Mouse (Mus musculus) gastrocnemius, postnatal 14 days (tissue): ENCODE results near the gene 5730596B20Rik. TPM values are rescaled to one million over a fixed set of nuclear protein-coding genes. Genes with fewer than 3 reads are reported as not detected.

Experiments
- DNase-seq: peaks from one replicate; pipeline ENCODE4 v3.0.0; 2021; ENCODE audit warnings: mixed read lengths
- intact Hi-C: fragments of 180-260 bp; cut with DNase I; formaldehyde crosslinking; loops from one replicate; pipeline ENCODE4 v1.15.1; 2025; ENCODE audit warnings: low total_unique reads
- total RNA-seq, 2 experiments: library from RNA; stranded (reverse); gene quantifications; 2 replicates each; pipeline ENCODE4 v1.2.3; 2021

5730596B20Rik gene
- total RNA-seq, 2 experiments from 2014 or later: 0.08 to 0.11 TPM

DNA sequence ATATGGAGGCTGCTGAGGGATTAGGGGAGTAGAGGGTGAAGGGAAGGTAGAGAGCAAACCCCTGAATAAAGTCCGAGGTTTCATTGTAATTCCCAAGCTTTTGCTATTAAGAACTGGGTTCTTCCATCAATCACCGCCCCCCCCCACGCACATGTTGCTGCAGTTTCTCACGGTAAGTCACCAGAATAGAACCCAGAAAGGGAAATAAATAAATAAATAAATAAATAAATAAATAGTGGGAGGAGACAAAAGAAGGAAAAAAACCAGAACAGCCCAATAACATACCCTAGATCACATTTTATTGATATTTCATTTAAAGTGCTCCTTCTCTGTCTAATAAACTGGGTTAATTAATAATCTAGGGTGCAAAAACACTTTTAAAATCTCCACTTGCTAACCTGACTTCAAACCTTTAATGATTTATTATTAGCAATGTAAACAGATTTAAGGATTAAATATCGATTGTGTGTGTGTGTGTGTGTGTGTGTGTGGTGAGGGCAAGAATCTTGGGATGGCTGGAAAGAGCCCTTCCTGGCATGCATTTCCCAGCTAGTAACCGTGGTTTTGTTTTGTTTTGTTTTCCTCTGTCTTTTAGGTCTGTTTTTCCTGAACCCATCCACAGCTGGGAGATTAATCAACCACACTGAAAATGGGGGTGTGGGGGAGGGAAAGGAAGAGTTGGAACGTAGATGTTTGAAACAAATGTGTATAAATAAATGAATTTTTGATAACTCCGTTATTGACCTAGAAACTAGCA lies 15.8 kb upstream of the 5730596B20Rik start:
- DNase-seq: no peak
- intact Hi-C loops: no loop called here

DNA sequence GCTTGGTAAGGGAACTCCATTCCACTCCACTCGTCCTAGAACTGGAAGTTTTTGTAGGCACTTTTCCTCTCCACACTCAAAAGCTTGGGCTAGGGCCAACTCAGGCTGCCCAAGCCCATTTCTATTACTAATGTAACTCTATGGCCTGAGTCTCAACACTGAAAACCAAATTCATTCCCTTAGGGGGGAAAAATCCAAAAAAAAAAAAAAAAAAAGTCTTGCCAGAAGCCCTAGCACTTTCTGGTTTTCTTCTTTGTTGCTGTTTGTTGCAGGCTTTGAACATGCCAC lies 15.3 kb upstream of the 5730596B20Rik start:
- no peak for DNase-seq
- intact Hi-C loops: no loop called here

DNA sequence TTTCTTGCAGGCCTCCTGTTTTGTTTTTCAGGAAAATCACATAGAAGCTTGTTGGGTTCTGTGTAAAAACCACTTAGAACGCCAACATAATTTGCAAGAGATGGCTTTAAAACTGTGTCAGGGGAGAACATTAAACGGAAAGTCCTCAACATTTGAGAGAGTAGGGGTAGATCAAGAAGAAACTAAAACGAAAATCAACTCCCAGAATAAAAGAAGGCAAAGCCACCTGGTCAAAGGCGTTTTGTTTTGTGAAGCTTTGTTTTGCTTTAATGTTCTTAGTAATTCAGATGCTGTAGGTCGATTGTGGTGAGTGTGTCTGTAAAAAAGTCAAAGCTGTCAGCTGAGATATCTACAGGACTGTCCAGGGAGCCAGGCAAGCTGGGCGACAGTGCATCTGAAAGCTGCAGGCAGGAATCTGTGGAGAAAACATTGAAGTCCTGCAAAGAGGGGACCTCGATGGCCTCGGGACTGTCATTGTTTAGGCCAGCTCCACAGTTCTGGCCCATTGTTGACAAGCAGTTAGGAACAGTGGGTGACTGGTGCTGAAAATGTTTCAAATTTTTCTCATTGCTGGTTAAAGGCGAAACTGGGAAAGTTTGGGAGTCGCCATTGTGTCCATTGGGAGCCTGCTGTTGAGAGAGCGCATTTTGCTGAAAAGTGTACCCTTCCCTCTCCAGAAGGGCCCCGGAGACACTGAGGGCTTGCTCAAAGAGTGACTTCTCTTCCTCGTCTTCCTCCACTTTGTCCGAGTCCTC lies 14.5 kb upstream of the 5730596B20Rik start:
- intact Hi-C loops: no loop called here
- DNase-seq: no peak

- intact Hi-C loops: no loop called here
- DNase-seq: no peak
These were observed 13.8 kb upstream of the 5730596B20Rik start for GRCm38 (mm10) chr6:52163366-52164031.

DNA sequence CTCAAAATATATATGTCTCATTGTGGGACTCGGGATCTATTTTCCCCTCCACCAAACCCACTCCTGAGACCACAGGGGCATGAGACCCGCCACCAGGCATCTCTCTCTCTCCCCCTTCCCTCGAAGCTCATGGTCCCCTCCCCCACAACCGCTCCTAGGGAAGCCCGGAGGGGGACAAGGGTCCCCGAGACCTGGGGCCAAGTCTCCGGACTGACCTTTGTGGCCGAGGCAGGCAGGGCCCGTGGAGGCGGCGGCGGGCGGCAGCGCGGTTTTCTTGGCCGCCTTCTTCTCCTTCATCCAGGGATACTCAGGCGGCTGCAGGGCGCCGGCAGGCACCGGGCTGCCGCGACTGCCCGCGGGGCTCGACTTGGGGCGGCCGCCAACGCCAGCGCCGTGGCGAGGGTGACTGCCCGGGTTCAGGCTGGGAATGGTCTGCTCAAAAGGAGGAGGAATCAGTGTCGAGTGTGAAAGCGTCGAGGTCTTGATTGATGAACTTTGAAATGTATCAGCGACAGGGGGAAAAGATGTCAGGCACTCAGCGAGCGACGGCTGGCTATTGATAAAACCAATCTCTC lies 13.2 kb upstream of the 5730596B20Rik start:
- intact Hi-C loops: no loop called here
- no peak for DNase-seq

DNA sequence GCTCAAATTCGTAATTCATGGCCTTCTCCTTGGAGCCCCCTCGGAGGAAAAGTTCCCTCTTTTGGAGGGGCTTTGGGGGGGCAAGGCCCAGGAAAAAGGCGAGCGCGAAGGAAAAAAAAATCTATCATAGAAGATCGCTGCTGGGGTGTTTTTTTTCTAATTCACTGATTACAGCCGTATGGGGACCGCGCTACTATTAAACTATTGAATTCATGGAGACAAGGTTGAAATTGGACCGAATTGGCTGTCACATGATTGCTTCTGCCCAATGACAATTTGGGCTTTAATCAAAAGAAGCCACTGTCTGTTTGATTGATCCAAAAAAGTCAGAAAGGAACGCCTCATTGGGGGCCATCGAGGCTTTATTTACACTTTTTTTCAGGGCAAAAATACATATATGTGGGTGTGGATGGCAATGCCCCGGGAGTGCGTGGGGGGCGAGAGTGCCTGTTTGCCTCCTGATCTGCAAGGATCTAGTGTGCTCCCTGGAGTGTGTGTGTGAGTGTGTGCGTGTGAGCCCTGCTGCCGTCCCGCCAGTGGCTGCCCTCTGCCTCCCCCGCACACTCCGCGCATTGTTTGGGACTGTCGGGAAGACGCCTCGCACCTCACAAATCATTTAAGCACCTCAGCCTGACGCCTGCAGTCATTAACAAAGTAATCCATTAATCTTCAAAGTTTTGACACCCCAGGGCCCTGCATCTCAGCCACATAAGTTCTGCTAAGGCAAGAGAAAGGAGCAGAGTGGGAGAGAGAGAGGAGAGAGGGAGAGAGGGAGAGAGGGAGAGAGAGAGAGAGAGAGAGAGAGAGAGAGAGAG lies 12.5 kb upstream of the 5730596B20Rik start, which contains the start of gene Hoxa2:
Hoxa2 (minus strand) TSS at position 206 of the 815 bp plus-strand sequence.
- DNase-seq: no peak
- intact Hi-C loops: no loop called here

- intact Hi-C loops: no loop called here
- no peak for DNase-seq
These were observed 11.6 kb upstream of the 5730596B20Rik start for GRCm38 (mm10) chr6:52165441-52166370.

GRCm38 (mm10) chr6:52166431-52167077 lies 10.7 kb upstream of the 5730596B20Rik start:
- intact Hi-C loops: no loop called here
- no peak for DNase-seq

DNA sequence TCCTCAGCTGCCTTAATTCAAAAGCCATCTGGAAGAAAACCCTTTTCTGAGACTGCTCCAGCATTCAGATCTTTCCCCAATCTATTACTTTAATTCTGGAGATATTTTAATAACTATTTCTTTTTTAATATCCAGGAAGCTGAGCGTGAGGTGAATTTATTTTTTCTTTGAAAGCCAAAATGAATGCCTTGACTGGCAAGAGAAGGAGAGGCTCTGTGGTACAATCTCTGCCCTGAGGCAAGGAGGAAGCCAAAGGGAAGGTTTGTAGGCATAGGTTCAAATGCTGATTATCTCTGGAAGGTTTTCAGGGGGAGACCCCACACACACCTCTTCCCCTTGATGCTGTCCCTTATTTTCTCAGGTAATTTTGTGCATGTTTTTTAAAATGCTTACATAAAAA lies 10.1 kb upstream of the 5730596B20Rik start:
- intact Hi-C loops: no loop called here
- DNase-seq: no peak

DNA sequence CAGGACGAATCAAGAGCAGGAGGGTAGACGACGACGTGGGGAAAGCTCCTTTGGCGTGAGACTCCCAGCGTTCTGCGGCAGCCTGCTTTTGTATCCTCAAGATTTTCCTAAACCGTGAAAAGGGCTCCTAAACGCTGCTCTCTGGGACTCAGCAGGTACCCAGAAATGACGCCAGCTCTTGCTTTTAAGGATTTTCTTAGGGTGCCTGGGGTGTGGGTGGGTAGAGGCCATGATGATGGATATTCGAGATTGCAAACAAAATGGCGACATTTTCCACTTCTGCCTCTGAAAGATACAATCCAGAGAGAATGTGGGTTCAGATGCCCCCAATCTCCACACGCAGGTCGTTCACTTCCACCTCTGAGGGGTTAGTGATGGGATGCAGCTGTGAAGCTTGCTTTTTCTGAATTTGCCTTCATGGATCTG lies 9.5 kb upstream of the 5730596B20Rik start:
- intact Hi-C loops: no loop called here
- DNase-seq: no peak

DNA sequence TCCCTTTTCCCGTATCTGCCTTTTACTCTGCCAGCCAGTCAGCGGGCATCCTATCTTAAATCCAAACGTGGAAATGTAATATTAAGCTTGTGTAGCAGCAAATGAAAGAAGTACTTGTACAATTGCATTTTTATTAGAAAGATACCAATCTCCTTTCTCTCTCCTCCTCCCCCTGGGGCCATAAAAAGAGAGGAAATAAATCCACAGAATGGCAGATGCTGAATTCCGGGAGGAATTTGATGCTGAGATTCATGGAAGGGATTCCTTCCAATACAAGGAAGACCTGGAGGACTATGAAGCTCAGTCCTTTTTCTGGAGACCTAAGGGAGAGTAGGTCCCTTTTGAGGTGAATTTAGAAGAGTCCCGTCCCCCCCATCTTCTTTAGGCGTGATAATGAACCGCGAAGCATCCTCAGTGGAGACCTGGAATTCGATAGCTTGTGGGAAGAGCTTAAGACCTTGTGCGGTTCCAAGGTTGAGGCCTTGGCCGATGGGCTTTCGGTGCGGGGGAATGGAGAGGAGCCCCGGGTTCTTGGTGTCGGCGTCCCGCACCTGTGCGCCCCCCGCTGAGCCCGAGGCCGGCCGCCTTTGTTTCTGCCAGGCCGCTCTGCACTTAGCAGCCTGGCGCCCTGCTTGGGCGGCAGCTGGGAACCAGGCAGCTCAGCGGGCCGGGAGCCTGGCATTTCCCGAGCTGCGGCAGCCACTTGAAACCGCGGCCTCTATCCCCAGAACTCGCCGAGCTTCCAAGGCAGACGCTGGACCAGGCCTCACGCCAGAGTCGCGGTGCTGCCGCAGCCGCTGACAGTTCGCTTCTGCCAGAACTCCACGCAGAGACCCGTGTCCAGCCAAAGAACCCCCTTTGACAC lies 8.9 kb upstream of the 5730596B20Rik start:
- no peak for DNase-seq
- intact Hi-C loops: no loop called here

DNA sequence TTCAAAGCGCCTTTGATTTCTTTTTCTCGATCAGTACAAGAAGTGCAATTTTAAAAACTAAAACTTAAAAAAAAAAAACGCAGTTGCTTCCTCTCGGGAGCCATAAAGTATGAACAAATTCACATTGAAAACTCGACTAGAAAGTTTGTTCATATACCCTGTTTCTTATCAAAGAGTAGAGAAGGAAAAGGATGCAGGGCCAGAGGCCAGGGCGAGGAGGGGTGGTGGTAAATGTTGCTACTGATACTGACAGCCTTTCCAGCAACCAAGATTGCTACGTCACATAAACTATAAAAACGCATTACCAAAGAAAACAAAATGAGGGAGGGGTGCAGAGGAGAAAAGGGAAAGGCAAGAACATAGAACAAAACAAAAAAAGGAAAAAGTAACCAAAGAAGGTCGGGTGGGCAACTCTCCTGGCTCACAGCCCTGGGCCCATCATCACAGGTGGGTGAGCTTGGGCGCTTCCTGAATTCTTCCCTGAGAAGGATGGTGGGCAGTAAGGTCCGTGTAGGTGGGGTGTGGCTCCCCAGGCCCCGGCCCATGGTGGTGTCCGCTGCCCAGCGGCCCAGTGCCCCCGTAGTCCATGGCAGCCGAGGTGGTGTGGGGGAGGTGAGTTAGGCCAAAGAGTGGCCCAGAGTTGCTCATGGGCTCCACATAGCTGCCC lies 7.7 kb upstream of the 5730596B20Rik start:
- no peak for DNase-seq
- intact Hi-C loops: no loop called here

DNA sequence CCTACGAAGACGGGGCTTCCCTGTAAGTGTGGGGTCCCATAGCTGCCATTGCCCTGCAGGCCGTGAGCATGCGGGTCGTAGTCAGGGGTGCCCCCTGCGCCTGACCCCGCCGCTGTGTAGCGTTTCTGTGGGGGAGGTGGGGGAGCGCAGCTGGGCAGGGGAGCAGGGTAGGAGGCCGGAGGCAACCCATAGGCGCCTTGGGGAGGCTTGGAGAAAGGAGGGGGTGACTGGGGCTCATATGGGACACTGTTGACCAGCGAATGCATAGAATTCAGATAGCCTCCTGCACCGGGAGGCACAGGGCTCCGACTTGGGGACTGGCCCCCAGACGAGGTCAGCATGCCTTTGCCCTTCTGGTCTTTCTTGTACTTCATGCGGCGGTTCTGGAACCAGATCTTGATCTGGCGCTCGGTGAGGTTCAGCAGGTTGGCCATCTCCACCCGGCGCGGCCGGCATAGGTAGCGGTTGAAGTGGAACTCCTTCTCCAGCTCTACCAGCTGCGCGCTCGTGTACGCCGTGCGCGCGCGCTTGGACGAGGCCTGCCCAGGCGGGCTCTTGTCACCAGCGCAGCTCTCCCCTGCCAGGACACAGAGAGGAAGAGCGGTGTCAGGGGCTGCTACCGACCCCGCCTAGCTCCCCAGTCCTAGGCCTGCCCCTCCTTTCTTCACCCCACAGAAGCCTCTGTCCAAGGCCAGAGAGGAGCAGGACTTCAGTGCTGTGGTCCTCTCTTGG lies 7.0 kb upstream of the 5730596B20Rik start:
- intact Hi-C loops: no loop called here
- no peak for DNase-seq

- intact Hi-C loops: loop anchor here (1.0 kb wide), 1 partner anchor 49 kb away; no protein-coding TSS in a partner anchor
- DNase-seq: no peak
These were observed 6.4 kb upstream of the 5730596B20Rik start for GRCm38 (mm10) chr6:52170898-52171223.

DNA sequence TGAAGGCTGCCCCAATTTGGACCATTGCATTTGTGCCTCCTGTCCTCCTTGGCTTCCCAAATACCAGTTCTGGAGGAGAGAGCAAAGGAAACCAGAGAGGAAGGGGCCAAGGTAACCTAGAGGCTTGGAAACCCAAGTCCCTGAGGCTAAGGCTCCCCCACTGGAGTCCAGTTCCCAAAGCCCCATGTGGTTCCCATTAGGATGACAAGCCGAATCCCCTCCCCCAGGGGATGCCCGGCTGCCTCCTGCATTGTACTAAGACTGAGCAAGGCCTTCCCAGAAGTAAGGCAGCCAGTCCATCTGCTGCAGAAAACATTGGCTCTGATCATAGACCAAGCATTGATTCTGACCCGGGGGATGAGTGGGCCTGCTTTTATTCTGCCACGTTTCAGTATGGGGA lies 6.0 kb upstream of the 5730596B20Rik start:
- DNase-seq: no peak
- intact Hi-C loops: loop anchor here (1.0 kb wide), 1 partner anchor 49 kb away; no protein-coding TSS in a partner anchor

DNA sequence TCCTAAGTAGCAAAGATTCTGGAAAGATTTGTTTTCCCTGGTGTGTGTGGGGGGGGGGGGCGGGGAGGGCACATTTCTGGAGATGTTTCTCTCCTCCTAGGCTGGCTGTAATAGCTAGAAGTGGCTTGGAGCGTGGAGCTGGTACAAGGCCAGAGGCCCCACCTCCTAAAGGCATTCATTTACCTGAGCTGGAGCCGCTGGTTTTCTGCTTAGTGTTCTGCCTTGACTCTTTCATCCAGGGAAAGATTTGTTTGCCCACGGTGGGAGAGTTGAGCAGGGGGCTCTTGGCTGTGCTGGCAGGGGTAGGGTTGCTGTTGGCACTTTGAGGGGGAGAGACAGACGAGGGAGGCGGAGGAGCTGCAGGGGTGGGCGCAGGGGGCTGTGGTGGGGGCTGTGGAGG lies 5.4 kb upstream of the 5730596B20Rik start:
- intact Hi-C loops: loop anchor here (1.0 kb wide), 1 partner anchor 48 kb away; no protein-coding TSS in a partner anchor

More for the DNA sequence above, 5.4 kb upstream of the 5730596B20Rik start:
- no peak for DNase-seq
